Mouse (Mus musculus) c-Kit-negative CD71-positive TER-119-positive erythroid progenitor cells, embryonic 14.5 days (primary cell): ENCODE data around the gene Mrpl55.

Experiments
- DNase-seq: peaks from one replicate; pipeline ENCODE4 v3.0.0-alpha.2; 2013; ENCODE audit warnings: low read depth, low spot score

Gene Mrpl55

GRCm38 (mm10) chr11:59202081-59202995, at the start of gene Mrpl55:
Gene Mrpl55 (plus strand): TSS chr11:59202486.
- peak; percentile 87 for DNase-seq

- no peak for DNase-seq
These were observed 48.1 kb upstream of the Mrpl55 start for GRCm38 (mm10) chr11:59154220-59154619.

- DNase-seq = no peak
These were observed 46.4 kb upstream of the Mrpl55 start for GRCm38 (mm10) chr11:59155900-59156299.

- DNase-seq = no peak
These were observed 43.2 kb upstream of the Mrpl55 start for GRCm38 (mm10) chr11:59159099-59159498.

- DNase-seq = no peak
These were observed 42.7 kb upstream of the Mrpl55 start for GRCm38 (mm10) chr11:59159558-59159957.

GRCm38 (mm10) chr11:59161398-59161797, 40.9 kb upstream of the Mrpl55 start:
- DNase-seq = no peak

- DNase-seq = peak; percentile 59
These were observed 39.6 kb upstream of the Mrpl55 start for GRCm38 (mm10) chr11:59162443-59163254.

GRCm38 (mm10) chr11:59163255-59164236, 38.7 kb upstream of the Mrpl55 start, which contains the start of gene Iba57:
Gene Iba57 (minus strand): TSS chr11:59163739.
- peak; percentile 94 for DNase-seq

GRCm38 (mm10) chr11:59164384-59164783, 37.9 kb upstream of the Mrpl55 start:
- DNase-seq = peak; percentile 90

GRCm38 (mm10) chr11:59165616-59166241, 36.6 kb upstream of the Mrpl55 start:
- DNase-seq = no peak

- DNase-seq = no peak
These were observed 32.5 kb upstream of the Mrpl55 start for GRCm38 (mm10) chr11:59169807-59170206.

GRCm38 (mm10) chr11:59170549-59170948, 31.7 kb upstream of the Mrpl55 start:
- no peak for DNase-seq

- no peak for DNase-seq
These were observed 28.0 kb upstream of the Mrpl55 start for GRCm38 (mm10) chr11:59174189-59174838.

GRCm38 (mm10) chr11:59176475-59176874, 25.8 kb upstream of the Mrpl55 start:
- no peak for DNase-seq

GRCm38 (mm10) chr11:59176921-59177320, 25.4 kb upstream of the Mrpl55 start:
- no peak for DNase-seq

GRCm38 (mm10) chr11:59182864-59183331, 19.4 kb upstream of the Mrpl55 start, which contains the start of gene Gjc2:
Gene Gjc2 (minus strand): TSS chr11:59183213.
- DNase-seq = no peak

- DNase-seq = peak; percentile 67
These were observed 18.5 kb upstream of the Mrpl55 start for GRCm38 (mm10) chr11:59183821-59184220.

- no peak for DNase-seq
These were observed 16.8 kb upstream of the Mrpl55 start for GRCm38 (mm10) chr11:59185490-59185889.

- DNase-seq = no peak
These were observed 14.6 kb upstream of the Mrpl55 start for GRCm38 (mm10) chr11:59187706-59188105.
